Mouse (Mus musculus) heart, adult 9 months (tissue): ENCODE measurements around the gene Rab32.
A peak's percentile ranks its signal among the peaks of the same experiment; 100 is the strongest.
"Not testable (repeated sequence)": the region's sequence is repeated elsewhere in the genome, so short reads cannot be mapped to it uniquely, and the experiment has no call there.

Experiments
- DNase-seq, 2 experiments: peaks; one replicate each; pipeline ENCODE4 v3.0.0; 2022; ENCODE audit warnings: low spot score in 2 of 2

Rab32 gene

GRCm38 (mm10) chr10:10557570-10558336 is at the start of gene Rab32:
Gene Rab32 (minus strand): TSS chr10:10558265.
- peak; percentile 90 to 91 for DNase-seq

DNA sequence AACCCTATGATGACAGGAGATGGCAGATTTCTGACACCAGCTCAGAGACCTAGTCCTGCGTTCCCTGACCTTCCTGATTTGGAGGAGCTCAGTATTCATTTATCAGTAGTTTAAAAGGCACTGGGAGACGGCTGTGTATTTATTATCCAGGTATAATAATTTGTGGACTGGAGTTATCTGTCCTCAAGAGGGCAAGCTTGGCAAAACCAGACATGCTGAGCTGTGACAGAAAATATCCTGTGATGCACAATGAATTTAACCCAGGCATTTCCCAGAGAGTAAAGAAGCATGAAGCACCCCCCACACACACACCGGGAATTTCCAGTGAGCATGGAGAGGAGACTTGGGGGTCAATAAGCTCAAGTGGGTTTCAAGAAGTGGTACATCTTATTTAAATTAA is 42.7 kb upstream of the Rab32 start:
- DNase-seq, result no peak

DNA sequence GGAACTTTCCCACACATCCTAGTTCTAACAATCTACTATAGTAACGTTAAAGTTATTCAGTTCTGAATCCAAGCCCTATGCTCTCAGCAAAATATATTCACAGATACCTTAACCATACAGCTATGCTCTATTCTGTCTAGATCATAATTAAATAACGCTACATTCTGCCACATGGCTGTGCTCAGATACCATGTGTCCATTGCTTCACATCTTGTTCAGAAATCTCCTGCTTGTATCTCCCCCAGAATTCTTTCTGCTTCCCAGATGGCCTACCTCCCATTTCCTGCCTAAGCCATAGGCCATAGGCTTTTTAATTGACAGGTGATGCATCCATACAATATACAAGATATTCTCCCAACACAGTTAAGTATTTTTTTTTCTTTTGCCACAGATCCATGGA is 39.4 kb upstream of the Rab32 start:
- not testable (repeated sequence) for DNase-seq

DNA sequence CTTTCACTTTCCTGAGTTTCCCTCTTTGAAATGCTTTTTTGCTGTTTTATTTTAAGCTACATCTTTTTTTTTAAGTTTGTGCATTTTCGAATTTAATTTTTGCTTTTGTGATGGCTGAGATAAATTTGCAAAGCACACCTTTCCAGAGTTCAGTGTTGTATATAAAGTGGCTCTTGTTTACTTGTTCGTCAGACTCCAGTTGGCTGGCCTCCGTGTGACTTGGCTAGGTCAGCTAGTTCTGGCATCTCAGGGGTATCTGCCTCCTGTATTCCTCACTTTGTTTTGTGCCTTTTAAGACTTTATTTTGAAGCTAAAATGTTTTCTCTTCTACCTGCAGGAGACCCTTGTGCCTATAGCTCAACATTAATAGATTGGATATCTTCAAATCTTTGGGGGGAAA is 22.7 kb upstream of the Rab32 start:
- DNase-seq, result no peak

DNA sequence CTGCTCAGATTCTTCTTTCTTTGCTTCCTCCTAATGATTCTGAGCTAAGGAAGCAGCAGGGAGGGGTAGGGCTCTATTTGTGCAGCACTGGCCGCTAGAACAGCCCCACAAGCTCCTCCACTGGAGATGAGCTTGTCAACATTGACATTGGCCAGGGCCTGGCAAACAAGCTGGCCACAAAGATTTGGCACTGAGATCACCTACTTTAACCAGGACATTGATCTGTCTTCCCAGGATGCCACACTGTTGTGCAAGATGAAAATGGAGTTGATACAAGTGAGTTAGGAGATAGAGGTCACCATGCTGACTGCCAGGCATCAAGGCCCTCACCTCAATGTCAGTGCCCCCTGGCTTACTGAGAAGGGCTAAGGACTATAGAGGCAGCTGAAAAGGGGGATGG is 21.8 kb upstream of the Rab32 start:
- DNase-seq, result no peak

DNA sequence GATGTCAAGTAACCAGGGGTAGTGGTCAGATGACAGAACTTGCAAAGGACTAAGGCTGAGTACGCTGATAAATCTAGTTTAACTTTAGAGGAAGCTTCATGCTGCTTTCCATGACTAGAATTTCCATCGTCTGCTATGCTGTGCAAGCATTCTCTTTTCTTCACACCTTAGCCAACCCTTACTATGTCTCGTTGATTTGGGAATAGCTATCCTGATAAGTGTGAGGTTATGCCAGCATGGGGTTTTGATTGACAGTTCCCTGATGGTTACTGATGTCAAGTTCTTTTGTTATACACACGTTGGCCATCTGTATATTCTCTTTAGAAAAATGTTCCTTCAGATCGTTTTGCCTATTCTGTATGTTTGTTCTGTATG is 259 bp upstream of the Rab32 start:
- no peak for DNase-seq

DNA sequence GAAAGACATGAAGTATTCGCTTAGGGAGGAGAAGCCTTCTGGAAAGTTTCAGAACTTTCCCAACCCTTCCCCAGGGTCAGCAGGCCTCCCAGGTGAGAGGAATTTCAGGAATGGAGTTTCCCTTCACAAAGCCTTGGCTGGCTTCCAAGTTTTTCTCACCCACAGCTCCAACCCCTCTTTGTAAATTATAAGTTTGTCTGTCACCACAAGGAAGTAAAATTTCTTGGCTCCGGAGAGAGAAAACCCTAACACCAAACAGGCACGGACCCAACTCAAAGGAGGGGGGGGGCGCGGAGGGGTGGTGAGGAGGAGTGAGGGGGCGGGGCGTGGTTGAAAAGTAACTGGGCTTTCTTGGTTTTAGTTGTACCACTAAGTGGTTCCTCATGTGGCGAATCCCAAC is 980 bp downstream of the Rab32 start:
- peak; percentile 11 to 14 for DNase-seq

GRCm38 (mm10) chr10:10555676-10556075 is 2.4 kb downstream of the Rab32 start:
- no peak for DNase-seq

DNA sequence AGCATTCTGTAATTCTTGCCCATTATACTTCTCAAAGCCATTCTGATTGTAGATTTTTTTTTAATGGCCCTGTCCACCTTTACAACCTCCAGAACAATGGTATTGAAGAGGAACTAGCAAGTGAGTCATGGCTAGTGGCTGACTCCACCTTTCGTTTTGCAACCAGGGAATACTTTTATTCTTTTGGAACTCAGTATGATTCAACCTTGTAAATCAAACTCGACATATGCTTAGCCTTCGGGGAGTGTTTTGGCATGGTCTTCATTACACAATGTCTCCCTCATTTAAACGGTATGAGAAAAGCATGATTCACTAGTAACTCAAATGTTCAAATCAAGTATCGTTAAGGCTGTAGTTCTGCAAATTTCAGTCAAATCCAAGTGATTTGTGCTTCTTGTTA is 2.8 kb downstream of the Rab32 start:
- DNase-seq, result no peak

DNA sequence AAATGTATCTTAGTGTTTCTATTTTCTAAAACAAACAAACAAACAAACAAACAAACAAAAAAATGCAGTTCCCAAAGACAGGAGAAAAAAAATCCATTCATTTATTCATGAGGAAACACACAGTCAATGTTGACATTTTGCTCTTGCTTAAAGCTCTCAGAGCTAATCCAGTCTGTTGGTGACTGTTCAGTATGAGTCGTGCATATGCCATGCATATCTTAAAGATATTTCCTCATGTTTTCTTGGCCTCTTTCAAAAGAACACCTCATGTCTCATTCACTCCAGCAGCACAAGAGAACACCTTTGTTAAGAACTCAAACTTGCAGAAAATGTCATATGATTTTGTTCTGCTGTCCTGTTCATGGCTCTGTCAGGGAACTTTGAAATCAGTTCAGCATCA is 7.9 kb downstream of the Rab32 start:
- DNase-seq, result no peak

GRCm38 (mm10) chr10:10546623-10547022 is 11.4 kb downstream of the Rab32 start:
- DNase-seq, result no peak

- no peak for DNase-seq
These were observed 13.1 kb downstream of the Rab32 start for GRCm38 (mm10) chr10:10544955-10545354.
